ENCODE assay signal across 10 mouse cellular contexts in genomic region chr9:64862687-64863086, GRCm38 (mm10). TPM values are rescaled to one million over a fixed set of nuclear protein-coding genes. Genes with fewer than 3 reads are reported as not detected.
DNase-seq lines count a peak whose midpoint lies in the region; ATAC-seq and TF ChIP-seq lines count a peak whose summit lies in the region.
"Had no signal": no experiment of that assay in that cellular context is flagged by ENCODE, and none has a peak within 500 bp of the region (broad histone marks: within the 10 kb centered on the region; RNA-seq: fewer than 3 reads in every experiment).

No protein-coding gene starts in this region.

- H3K9ac ChIP-seq in intestine, postnatal 0 days (ENCODE audit: low read depth, low read length) = no peak overlapping the region
- no peak overlapping the region for H3K9ac ChIP-seq in intestine, embryonic 15.5 days

- H3K4me2 ChIP-seq in intestine, postnatal 0 days (replicated peaks; ENCODE audit: low read depth) = no peak overlapping the region
- no peak overlapping the region for H3K4me2 ChIP-seq in intestine, embryonic 15.5 days (replicated peaks)

- no peak for ATAC-seq in intestine, postnatal 0 days
- ATAC-seq in intestine, embryonic 15.5 days = no peak
- peak; percentile 44 for ATAC-seq in granulocyte monocyte progenitor cell, adult 5-6 weeks (replicated peaks; ENCODE audit: poor library complexity, severe bottlenecking)

- no peaks in the 10 kb centered on the region; the same call in 1 of the 2 replicates for H3K36me3 ChIP-seq in intestine, postnatal 0 days (ENCODE audit: control insufficient read depth, insufficient read depth)
- H3K36me3 ChIP-seq in intestine, embryonic 15.5 days = no peaks in the 10 kb centered on the region
- peaks cover 17% of the 10 kb centered on the region; the same call in 1 of the 2 replicates for H3K36me3 ChIP-seq in embryonic facial prominence, embryonic 10.5 days (replicated peaks)

- peak; percentile 57 for TF ChIP-seq CTCF in intestine, postnatal 0 days (IDR thresholded peaks at IDR 0.05; ENCODE audit: low read depth)

- no peak overlapping the region for H3K27ac ChIP-seq in intestine, postnatal 0 days (ENCODE audit: low read depth, low read length)
- no peak overlapping the region for H3K27ac ChIP-seq in intestine, embryonic 15.5 days
- H3K27ac ChIP-seq in embryonic facial prominence, embryonic 10.5 days (replicated peaks) = no peak overlapping the region

- peak; percentile 53 for DNase-seq in A20 (ENCODE audit: low read depth, low spot score)
- DNase-seq in MEL-GATA-1-ER (ENCODE audit: extremely low read depth, low read depth) = peak; percentile 32
- no peak for DNase-seq in Muller cell, postnatal 12 days (ENCODE audit: inconsistent ontology term)
- no peak for DNase-seq in adrenal gland, adult 18-20 months (ENCODE audit: low spot score in 2 of 2)
- no peak for DNase-seq in embryonic facial prominence, embryonic 10.5 days (ENCODE audit: low spot score)
- DNase-seq: cerebellum, postnatal 25 days; lung, adult 18-20 months had no signal

- no peaks in the 10 kb centered on the region for H3K27me3 ChIP-seq in intestine, postnatal 0 days (replicated peaks; ENCODE audit: control insufficient read depth, insufficient read depth, low read length)
- no peaks in the 10 kb centered on the region for H3K27me3 ChIP-seq in intestine, embryonic 15.5 days (replicated peaks)
- no peaks in the 10 kb centered on the region for H3K27me3 ChIP-seq in embryonic facial prominence, embryonic 10.5 days (replicated peaks; ENCODE audit: low read depth, poor library complexity, severe bottlenecking)

- WGBS in intestine, postnatal 0 days = 85% methylated on average over 2 of the region's 2 CpGs
- 90% methylated on average over 2 of the region's 2 CpGs for WGBS in intestine, embryonic 15.5 days
- 80% methylated on average over 2 of the region's 2 CpGs for WGBS in embryonic facial prominence, embryonic 10.5 days

- no peaks in the 10 kb centered on the region for H3K9me3 ChIP-seq in intestine, postnatal 0 days (ENCODE audit: control insufficient read depth)
- H3K9me3 ChIP-seq in intestine, embryonic 15.5 days = no peaks in the 10 kb centered on the region
- H3K9me3 ChIP-seq in embryonic facial prominence, embryonic 10.5 days = no peaks in the 10 kb centered on the region

- H3K4me3 ChIP-seq in intestine, postnatal 0 days (ENCODE audit: low read depth, low read length) = no peak overlapping the region
- no peak overlapping the region for H3K4me3 ChIP-seq in intestine, embryonic 15.5 days (replicated peaks)
- H3K4me3 ChIP-seq in embryonic facial prominence, embryonic 10.5 days = no peak overlapping the region

- H3K4me1 ChIP-seq in intestine, postnatal 0 days (replicated peaks; ENCODE audit: control insufficient read depth, insufficient read depth, low read length) = no peaks in the 10 kb centered on the region
- H3K4me1 ChIP-seq in intestine, embryonic 15.5 days (replicated peaks) = no peaks in the 10 kb centered on the region
- H3K4me1 ChIP-seq in embryonic facial prominence, embryonic 10.5 days = no peaks in the 10 kb centered on the region

RNA-seq across cellular contexts. Expression of gene Dennd4a, which starts 51.5 kb away (rescaled TPM):
- 2.8 and 3.1 TPM in 2 replicates for polyA plus RNA-seq in intestine, postnatal 0 days (2015; fragmentation: Nextera tagmentation; extraction: Ambion mirVana)
- polyA plus RNA-seq in intestine, embryonic 15.5 days (2015; fragmentation: Nextera tagmentation; extraction: Ambion mirVana) = 4.4 and 6.3 TPM in 2 replicates
- total RNA-seq in granulocyte monocyte progenitor cell, adult 5-6 weeks (2014; fragmentation: Nextera tagmentation) = 39.8 and 61.0 TPM in 2 replicates
- total RNA-seq in granulocyte monocyte progenitor cell, adult 5-6 weeks (2017) = 27.5 and 28.0 TPM in 2 replicates
- 10 to 100 TPM; 15.9 to 18.9 TPM for total RNA-seq in adrenal gland, adult 18-20 months (2021)
- polyA plus RNA-seq in embryonic facial prominence, embryonic 10.5 days (2016; fragmentation: Nextera tagmentation; extraction: Ambion mirVana) = 8.6 TPM in 2 replicates

Comparison
In these comparisons a context has a peak if more than half of its experiments do, and no peak if none do; other contexts are left out.
1. DNase-seq: peak in A20 (single experiment) and MEL-GATA-1-ER (single experiment); none in Muller cell, postnatal 12 days (single experiment), adrenal gland, adult 18-20 months (0 of 2) and embryonic facial prominence, embryonic 10.5 days (single experiment).